Mouse (Mus musculus) kidney, embryonic 16.5 days (tissue): ENCODE results near the gene Pola1. TPM values are rescaled to one million over a fixed set of nuclear protein-coding genes. Genes with fewer than 3 reads are reported as not detected.

Experiments
- ATAC-seq: fragments of 200-750 bp; cut with Nextera tagmentation; 2 replicates; pipeline ENCODE4 v1.8.0; 2017; ENCODE audit warnings: moderate TSS enrichment; ENCODE audit not compliant: low FRiP score, low TSS enrichment
- H3K27ac ChIP-seq: fragments of 300-500 bp; sonication (generic); 2 replicates; pipeline ENCODE4 v1.5.1; 2014; ENCODE audit warnings: low read length
- H3K27me3 ChIP-seq: fragments of 300-500 bp; sonication (generic); 2 replicates; pipeline ENCODE4 v1.6.1; 2014; ENCODE audit warnings: low read length, control low read depth, mixed read lengths; ENCODE audit not compliant: insufficient read depth
- H3K36me3 ChIP-seq: fragments of 300-500 bp; sonication (generic); 2 replicates; pipeline ENCODE4 v1.6.1; 2014; ENCODE audit warnings: low read length, control low read depth, mixed read lengths; ENCODE audit not compliant: insufficient read depth
- H3K4me1 ChIP-seq: fragments of 300-500 bp; sonication (generic); 2 replicates; pipeline ENCODE4 v1.6.1; 2014; ENCODE audit warnings: low read length, control low read depth, mixed read lengths; ENCODE audit not compliant: insufficient read depth
- H3K4me2 ChIP-seq: fragments of 300-500 bp; sonication (generic); replicated peaks from 2 replicates; pipeline ENCODE4 v1.6.1; 2014; ENCODE audit warnings: low read depth, low read length
- H3K4me3 ChIP-seq: fragments of 300-500 bp; sonication (generic); 2 replicates; pipeline ENCODE4 v1.5.1; 2014; ENCODE audit warnings: mild to moderate bottlenecking, low read length
- H3K9ac ChIP-seq: fragments of 300-500 bp; sonication (generic); replicated peaks from 2 replicates; pipeline ENCODE4 v1.6.1; 2014; ENCODE audit warnings: low read length
- H3K9me3 ChIP-seq: fragments of 300-500 bp; sonication (generic); 2 replicates; pipeline ENCODE4 v1.6.1; 2016; ENCODE audit warnings: low read length, control low read depth
- whole genome bisulfite sequencing: fragments of 180-500 bp; shearing (Covaris S2); extraction: QIAGEN DNeasy Blood & Tissue Kit; methylation state at CpG from one replicate; pipeline ENCODE4 v1.1.7; 2014; 5-methylcytosine and 5-hydroxymethylcytosine counted together
- polyA plus RNA-seq: library from polyadenylated mRNA; unstranded; fragments of >200 nt; fragmentation: Nextera tagmentation; extraction: Ambion mirVana; gene quantifications from 2 replicates; pipeline ENCODE4 v1.2.1, GENCODE M21; 2015

Gene Pola1
- 20.5 and 21.5 TPM in 2 replicates for polyA plus RNA-seq

- Histone ChIP-seq H3K4me1 (no peaks in the 10 kb centered on the region), H3K36me3 (no peaks in the 10 kb centered on the region), H3K4me2 (peak within 1 kb of the TSS; percentile 64), H3K4me3 (peak within 1 kb of the TSS; percentile 62), H3K27ac (peak within 1 kb of the TSS; percentile 34; the same call in 1 of the 2 replicates), H3K27me3 (no peaks in the 10 kb centered on the region), H3K9ac (peak within 1 kb of the TSS; percentile 71), H3K9me3 (no peaks in the 10 kb centered on the region)
- ATAC-seq = peak; percentile 99
- 24% methylated on average over 53 of the region's 53 CpGs for WGBS
Observed at GRCm38 (mm10) chrX:93631657-93632449, at the start of gene Pola1. TSS of gene Pola1 (minus strand) at chrX:93632155.

GRCm38 (mm10) chrX:93676228-93676627 lies 44.3 kb upstream of the Pola1 start:
- ATAC-seq = no peak
- H3K9ac ChIP-seq = no peak overlapping the region
- WGBS = 65% methylated on average over 2 of the region's 2 CpGs
- H3K27me3 ChIP-seq = peaks cover 8% of the 10 kb centered on the region; the same call in 1 of the 2 replicates
- H3K4me2 ChIP-seq = no peak overlapping the region
- no peak overlapping the region for H3K27ac ChIP-seq
- no peaks in the 10 kb centered on the region for H3K4me1 ChIP-seq
- no peaks in the 10 kb centered on the region for H3K9me3 ChIP-seq
- H3K36me3 ChIP-seq = no peaks in the 10 kb centered on the region
- H3K4me3 ChIP-seq = no peak overlapping the region

GRCm38 (mm10) chrX:93674836-93675795 lies 43.2 kb upstream of the Pola1 start:
- no peak overlapping the region for H3K27ac ChIP-seq
- ATAC-seq = peak; percentile 99
- H3K9ac ChIP-seq = no peak overlapping the region
- H3K4me1 ChIP-seq = no peaks in the 10 kb centered on the region
- H3K4me3 ChIP-seq = peak overlapping the region; percentile 38
- H3K36me3 ChIP-seq = no peaks in the 10 kb centered on the region
- H3K4me2 ChIP-seq = peak overlapping the region; percentile 65
- H3K9me3 ChIP-seq = no peaks in the 10 kb centered on the region
- WGBS = 22% methylated on average over 19 of the region's 19 CpGs
- peaks cover 8% of the 10 kb centered on the region; the same call in 1 of the 2 replicates for H3K27me3 ChIP-seq

- Histone ChIP-seq H3K9ac (no peak overlapping the region), H3K4me3 (0 out of 2 replicates have a peak overlapping the region, but pooled peaks have one; percentile 38), H3K27me3 (peaks cover 11% of the 10 kb centered on the region; the same call in 1 of the 2 replicates), H3K36me3 (no peaks in the 10 kb centered on the region), H3K27ac (no peak overlapping the region), H3K9me3 (no peaks in the 10 kb centered on the region), H3K4me2 (peak overlapping the region; percentile 65), H3K4me1 (no peaks in the 10 kb centered on the region)
- no peak for ATAC-seq
- WGBS = 50% methylated on average over 3 of the region's 3 CpGs
Observed at GRCm38 (mm10) chrX:93674432-93674831, 42.5 kb upstream of the Pola1 start.

GRCm38 (mm10) chrX:93664787-93665186 lies 32.8 kb upstream of the Pola1 start:
- Histone ChIP-seq H3K4me3 (no peak overlapping the region), H3K4me1 (no peaks in the 10 kb centered on the region), H3K36me3 (no peaks in the 10 kb centered on the region), H3K9me3 (no peaks in the 10 kb centered on the region), H3K9ac (no peak overlapping the region), H3K27me3 (peaks cover 2% of the 10 kb centered on the region; the same call in 1 of the 2 replicates), H3K4me2 (no peak overlapping the region), H3K27ac (no peak overlapping the region)
- WGBS = 68% methylated on average over 4 of the region's 4 CpGs
- no peak for ATAC-seq

- ATAC-seq = no peak
- H3K27ac ChIP-seq = no peak overlapping the region
- no peaks in the 10 kb centered on the region for H3K9me3 ChIP-seq
- no peak overlapping the region for H3K9ac ChIP-seq
- H3K27me3 ChIP-seq = no peaks in the 10 kb centered on the region
- no peak overlapping the region for H3K4me3 ChIP-seq
- no peaks in the 10 kb centered on the region for H3K36me3 ChIP-seq
- H3K4me1 ChIP-seq = no peaks in the 10 kb centered on the region
- no peak overlapping the region for H3K4me2 ChIP-seq
- 82% methylated on average over 5 of the region's 5 CpGs for WGBS
Observed at GRCm38 (mm10) chrX:93663919-93664586, 32.1 kb upstream of the Pola1 start.

GRCm38 (mm10) chrX:93655153-93655552 lies 23.2 kb upstream of the Pola1 start:
- no peak for ATAC-seq
- H3K27ac ChIP-seq = no peak overlapping the region
- no peaks in the 10 kb centered on the region for H3K4me1 ChIP-seq
- no peak overlapping the region for H3K9ac ChIP-seq
- H3K27me3 ChIP-seq = no peaks in the 10 kb centered on the region; the same call in 1 of the 2 replicates
- no peak overlapping the region for H3K4me3 ChIP-seq
- 79% methylated on average over 5 of the region's 5 CpGs for WGBS
- no peaks in the 10 kb centered on the region for H3K9me3 ChIP-seq
- H3K36me3 ChIP-seq = no peaks in the 10 kb centered on the region
- no peak overlapping the region for H3K4me2 ChIP-seq

GRCm38 (mm10) chrX:93654218-93655002 lies 22.5 kb upstream of the Pola1 start, which contains the start of gene Pcyt1b:
TSS of gene Pcyt1b (plus strand) at chrX:93654863.
- no peak for ATAC-seq
- WGBS = 54% methylated on average over 3 of the region's 3 CpGs
- Histone ChIP-seq H3K9ac (no peak within 1 kb of the TSS), H3K9me3 (no peaks in the 10 kb centered on the region), H3K36me3 (no peaks in the 10 kb centered on the region), H3K27ac (no peak within 1 kb of the TSS), H3K27me3 (no peaks in the 10 kb centered on the region; the same call in 1 of the 2 replicates), H3K4me1 (no peaks in the 10 kb centered on the region), H3K4me2 (no peak within 1 kb of the TSS), H3K4me3 (no peak within 1 kb of the TSS)

- Histone ChIP-seq H3K4me1 (no peaks in the 10 kb centered on the region), H3K27ac (no peak overlapping the region), H3K4me2 (no peak overlapping the region), H3K4me3 (no peak overlapping the region), H3K9me3 (no peaks in the 10 kb centered on the region), H3K36me3 (no peaks in the 10 kb centered on the region), H3K9ac (no peak overlapping the region), H3K27me3 (no peaks in the 10 kb centered on the region; the same call in 1 of the 2 replicates)
- 82% methylated on average over 2 of the region's 2 CpGs for WGBS
- no peak for ATAC-seq
Observed at GRCm38 (mm10) chrX:93650738-93651137, 18.8 kb upstream of the Pola1 start.
